Mouse (Mus musculus) liver, embryonic 14.5 days (tissue): Measurements from ENCODE around the gene Lpxn.

Experiments used
- CTCF ChIP-seq: IDR thresholded peaks from 2 replicates; pipeline ENCODE4 v1.5.1; 2016; ENCODE audit warnings: antibody characterized with exemption, low read depth, control low read depth
- EP300 ChIP-seq: IDR thresholded peaks from 2 replicates; pipeline ENCODE4 v1.6.1; 2016; ENCODE audit warnings: antibody characterized with exemption, low read depth

DNA sequence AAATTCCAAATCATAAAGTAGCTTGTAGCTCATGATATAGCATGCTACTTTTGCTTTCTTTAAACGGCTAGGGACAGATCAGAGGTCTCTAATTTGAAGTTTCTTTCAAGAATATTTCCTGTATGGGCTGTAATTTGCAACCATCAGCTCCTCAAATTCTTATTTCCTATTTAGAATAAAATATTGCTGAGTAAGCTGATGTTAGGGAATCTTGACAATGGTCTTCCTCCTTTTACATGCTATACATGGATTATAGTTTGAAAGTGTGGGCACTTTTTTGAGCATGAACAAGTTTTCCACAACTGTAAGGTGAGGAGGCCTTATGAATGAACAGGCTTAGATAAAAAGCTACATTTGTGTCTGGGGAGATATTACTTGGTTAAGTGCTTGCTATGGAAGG lies 17.9 kb downstream of the Lpxn start:
- no peak for TF ChIP-seq CTCF
- no peak for TF ChIP-seq EP300
